Mouse (Mus musculus) embryonic facial prominence, embryonic 14.5 days (tissue): ENCODE data around the gene Fbxo42. TPM values are rescaled to one million over a fixed set of nuclear protein-coding genes. Genes with fewer than 3 reads are reported as not detected.

Experiments used
- ATAC-seq: fragments of 200-750 bp; cut with Nextera tagmentation; 2 replicates; pipeline ENCODE4 v1.8.0; 2017; ENCODE audit warnings: low read depth, moderate number of reproducible peaks, moderate TSS enrichment
- DNase-seq: peaks from one replicate; pipeline ENCODE4 v3.0.0-alpha.2; 2015; ENCODE audit warnings: low spot score
- H3K27ac ChIP-seq: fragments of 300-500 bp; sonication (generic); replicated peaks from 2 replicates; pipeline ENCODE4 v1.5.1; 2014; ENCODE audit warnings: low read depth, mild to moderate bottlenecking, low read length, moderate library complexity
- H3K27me3 ChIP-seq: fragments of 300-500 bp; sonication (generic); replicated peaks from 2 replicates; pipeline ENCODE4 v1.6.1; 2014; ENCODE audit warnings: low read length; ENCODE audit not compliant: control insufficient read depth, insufficient read depth
- H3K36me3 ChIP-seq: fragments of 300-500 bp; sonication (generic); 2 replicates; pipeline ENCODE4 v1.6.1; 2014; ENCODE audit warnings: low read length, mixed read lengths; ENCODE audit not compliant: control insufficient read depth, insufficient read depth
- H3K4me1 ChIP-seq: fragments of 300-500 bp; sonication (generic); 2 replicates; pipeline ENCODE4 v1.6.1; 2014; ENCODE audit warnings: antibody characterized with exemption, low read length; ENCODE audit not compliant: control insufficient read depth, insufficient read depth
- H3K4me2 ChIP-seq: fragments of 300-500 bp; sonication (generic); 2 replicates; pipeline ENCODE4 v1.6.1; 2014; ENCODE audit warnings: low read depth, mild to moderate bottlenecking, low read length, moderate library complexity, mixed read lengths
- H3K4me3 ChIP-seq: fragments of 300-500 bp; sonication (generic); 2 replicates; pipeline ENCODE4 v1.5.1; 2014; ENCODE audit warnings: low read depth, mild to moderate bottlenecking, low read length
- H3K9ac ChIP-seq: fragments of 300-500 bp; sonication (generic); 2 replicates; pipeline ENCODE4 v1.6.1; 2014; ENCODE audit warnings: low read depth, mild to moderate bottlenecking, low read length, moderate library complexity, mixed read lengths
- H3K9me3 ChIP-seq: fragments of 300-500 bp; sonication (generic); 2 replicates; pipeline ENCODE4 v1.6.1; 2016; ENCODE audit warnings: low read length; ENCODE audit not compliant: control insufficient read depth
- WGBS: fragments of 180-500 bp; shearing (Covaris S2); extraction: QIAGEN DNeasy Blood & Tissue Kit; methylation state at CpG from one replicate; pipeline ENCODE4 v1.1.7; 2014; 5-methylcytosine and 5-hydroxymethylcytosine counted together
- polyA plus RNA-seq: library from polyadenylated mRNA; unstranded; fragments of >200 nt; fragmentation: Nextera tagmentation; extraction: Ambion mirVana; gene quantifications from 2 replicates; pipeline ENCODE4 v1.2.1, GENCODE M21; 2014

The Fbxo42 gene
- polyA plus RNA-seq: 22.7 and 24.9 TPM in 2 replicates

GRCm38 (mm10) chr4:141147112-141148008 lies at the start of gene Fbxo42:
TSS of gene Fbxo42 (plus strand) at chr4:141147913.
- Histone ChIP-seq H3K27ac (peak within 1 kb of the TSS; percentile 92), H3K4me1 (peaks cover 22% of the 10 kb centered on the region)
- ATAC-seq: peak; percentile 87

DNA sequence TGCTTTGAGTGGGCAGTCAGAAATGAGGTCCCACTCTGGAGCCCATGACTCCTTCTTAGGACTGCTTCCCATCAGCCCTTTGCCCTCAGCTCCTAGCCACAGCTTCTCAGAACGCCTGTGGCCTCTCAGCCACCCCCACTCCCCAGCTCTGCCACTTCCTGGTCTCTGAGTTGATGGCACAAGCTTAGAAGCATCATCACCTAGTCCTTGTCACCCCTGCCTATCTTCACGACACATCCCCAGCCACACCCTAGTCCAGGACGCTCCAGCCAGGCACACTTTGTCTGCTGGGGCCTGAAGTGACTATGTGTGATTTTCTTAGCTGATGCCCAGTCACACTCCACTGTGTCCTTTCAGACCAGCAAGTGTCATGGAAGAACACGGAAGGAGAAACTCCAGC lies 48.8 kb upstream of the Fbxo42 start:
- WGBS: 77% methylated on average over 4 of the region's 4 CpGs
- Histone ChIP-seq H3K4me3 (no peak overlapping the region), H3K9ac (no peak overlapping the region), H3K9me3 (no peaks in the 10 kb centered on the region), H3K27ac (no peak overlapping the region), H3K4me1 (no peaks in the 10 kb centered on the region), H3K27me3 (no peaks in the 10 kb centered on the region), H3K36me3 (no peaks in the 10 kb centered on the region), H3K4me2 (no peak overlapping the region)
- DNase-seq: no peak
- ATAC-seq: no peak

More at GRCm38 (mm10) chr4:141147112-141148008, at the start of gene Fbxo42:
- Histone ChIP-seq H3K4me3 (peak within 1 kb of the TSS; percentile 95), H3K36me3 (no peaks in the 10 kb centered on the region), H3K9me3 (no peaks in the 10 kb centered on the region), H3K4me2 (peak within 1 kb of the TSS; percentile 65), H3K9ac (peak within 1 kb of the TSS; percentile 94), H3K27me3 (no peaks in the 10 kb centered on the region)
- DNase-seq: peak; percentile 94
- 11% methylated on average over 40 of the region's 58 CpGs for WGBS

DNA sequence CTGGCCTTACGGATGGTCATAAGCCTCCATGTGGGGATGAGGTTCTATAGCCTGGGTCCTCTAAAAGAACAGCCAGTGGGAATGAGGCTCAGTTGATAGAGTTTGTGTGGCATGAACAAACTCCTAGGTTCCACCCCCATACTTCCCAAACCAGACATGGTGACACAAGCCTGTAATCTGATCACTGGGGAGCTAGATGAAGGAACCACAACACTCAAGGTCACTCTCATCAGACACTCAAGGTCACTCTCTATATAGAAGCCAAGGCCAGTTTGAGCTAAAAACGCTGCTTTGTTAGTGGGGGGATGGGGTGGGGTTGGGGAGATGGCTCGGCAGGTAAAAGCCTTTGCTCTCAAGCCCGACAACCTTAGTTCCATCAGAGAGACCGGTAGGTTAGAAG lies 47.8 kb upstream of the Fbxo42 start:
- no peak overlapping the region for H3K9ac ChIP-seq
- H3K4me3 ChIP-seq: no peak overlapping the region
- H3K27ac ChIP-seq: no peak overlapping the region
- WGBS: 72% methylated on average over 5 of the region's 5 CpGs
- H3K9me3 ChIP-seq: no peaks in the 10 kb centered on the region
- no peak for ATAC-seq
- DNase-seq: no peak
- H3K4me2 ChIP-seq: no peak overlapping the region
- H3K27me3 ChIP-seq: no peaks in the 10 kb centered on the region
- no peaks in the 10 kb centered on the region for H3K36me3 ChIP-seq
- no peaks in the 10 kb centered on the region for H3K4me1 ChIP-seq

GRCm38 (mm10) chr4:141101291-141101690 lies 46.4 kb upstream of the Fbxo42 start:
- WGBS: 91% methylated on average over 8 of the region's 9 CpGs
- no peak overlapping the region for H3K4me2 ChIP-seq
- H3K9me3 ChIP-seq: no peaks in the 10 kb centered on the region
- H3K36me3 ChIP-seq: no peaks in the 10 kb centered on the region
- DNase-seq (no peak), ATAC-seq (no peak)
- H3K4me3 ChIP-seq: no peak overlapping the region
- H3K9ac ChIP-seq: no peak overlapping the region
- no peaks in the 10 kb centered on the region for H3K4me1 ChIP-seq
- H3K27me3 ChIP-seq: no peaks in the 10 kb centered on the region
- H3K27ac ChIP-seq: no peak overlapping the region

- Histone ChIP-seq H3K9ac (no peak overlapping the region), H3K4me2 (no peak overlapping the region), H3K9me3 (no peaks in the 10 kb centered on the region), H3K36me3 (no peaks in the 10 kb centered on the region), H3K4me3 (no peak overlapping the region), H3K27me3 (no peaks in the 10 kb centered on the region), H3K27ac (no peak overlapping the region), H3K4me1 (no peaks in the 10 kb centered on the region)
- ATAC-seq (no peak), DNase-seq (no peak)
- 74% methylated on average over 6 of the region's 6 CpGs for WGBS
Measured at GRCm38 (mm10) chr4:141101855-141102254, 45.9 kb upstream of the Fbxo42 start.

DNA sequence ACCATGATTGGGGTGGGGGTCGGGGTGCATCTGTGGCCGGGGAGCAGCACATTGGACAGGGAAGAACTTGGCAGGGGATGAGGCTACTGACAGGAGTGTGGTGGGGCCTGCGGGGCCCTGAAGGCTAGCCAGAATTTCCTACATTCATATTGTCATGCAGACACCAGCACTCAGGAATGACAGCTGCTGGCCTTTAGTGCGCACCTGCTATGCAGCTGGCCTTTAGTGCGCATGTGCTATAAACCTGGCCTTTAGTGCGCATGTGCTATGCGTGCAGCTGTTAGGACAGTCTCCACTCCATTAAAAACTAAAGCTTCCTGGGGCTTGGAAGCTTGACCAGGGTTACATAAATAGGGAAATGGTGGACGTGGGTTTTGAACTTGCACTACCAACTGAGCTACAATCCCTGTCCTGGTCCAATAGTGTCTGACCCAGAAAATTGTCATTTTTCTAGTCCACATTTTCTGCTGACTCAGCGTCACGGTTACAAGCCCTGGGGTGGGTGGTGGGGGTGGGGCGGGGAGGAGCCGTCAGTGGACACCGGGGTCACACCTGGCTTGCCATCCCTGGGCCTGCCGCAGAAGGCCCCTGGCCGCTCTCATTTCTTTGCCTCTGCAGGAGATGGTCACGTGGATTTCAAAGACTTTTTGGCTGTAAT lies 41.1 kb upstream of the Fbxo42 start:
- no peak overlapping the region for H3K9ac ChIP-seq
- H3K4me2 ChIP-seq: no peak overlapping the region
- H3K27ac ChIP-seq: no peak overlapping the region
- WGBS: 74% methylated on average over 16 of the region's 16 CpGs
- H3K4me3 ChIP-seq: no peak overlapping the region
- DNase-seq (peak; percentile 73), ATAC-seq (peak; percentile 42; the same call in 1 of the 2 replicates)
- H3K4me1 ChIP-seq: no peaks in the 10 kb centered on the region
- peaks cover 18% of the 10 kb centered on the region for H3K36me3 ChIP-seq
- no peaks in the 10 kb centered on the region for H3K27me3 ChIP-seq
- H3K9me3 ChIP-seq: peaks cover 8% of the 10 kb centered on the region

GRCm38 (mm10) chr4:141108196-141108732 lies 39.4 kb upstream of the Fbxo42 start:
- WGBS: 26% methylated on average over 10 of the region's 10 CpGs
- H3K4me3 ChIP-seq: no peak overlapping the region
- ATAC-seq (peak; percentile 47), DNase-seq (peak; percentile 66)
- no peaks in the 10 kb centered on the region for H3K4me1 ChIP-seq
- no peaks in the 10 kb centered on the region for H3K27me3 ChIP-seq
- H3K9me3 ChIP-seq: peaks cover 8% of the 10 kb centered on the region
- H3K4me2 ChIP-seq: no peak overlapping the region
- H3K27ac ChIP-seq: no peak overlapping the region
- H3K9ac ChIP-seq: no peak overlapping the region
- H3K36me3 ChIP-seq: peaks cover 34% of the 10 kb centered on the region

GRCm38 (mm10) chr4:141113831-141114230 lies 33.9 kb upstream of the Fbxo42 start:
- ATAC-seq (0 out of 2 replicates have a peak, but pooled peaks have one; percentile 5), DNase-seq (peak; percentile 41)
- Histone ChIP-seq H3K9me3 (peaks cover 8% of the 10 kb centered on the region), H3K4me1 (no peaks in the 10 kb centered on the region), H3K36me3 (peaks cover 88% of the 10 kb centered on the region), H3K4me2 (no peak overlapping the region), H3K9ac (no peak overlapping the region), H3K27ac (no peak overlapping the region), H3K4me3 (no peak overlapping the region), H3K27me3 (no peaks in the 10 kb centered on the region)
- 65% methylated on average over 7 of the region's 7 CpGs for WGBS
